Mouse (Mus musculus) spleen, postnatal 0 days (tissue): ENCODE results near the gene Esd. TPM values are rescaled to one million over a fixed set of nuclear protein-coding genes. Genes with fewer than 3 reads are reported as not detected.

ENCODE experiments used
- polyA plus RNA-seq: library from polyadenylated mRNA; unstranded; fragments of >200 nt; fragmentation: Nextera tagmentation; extraction: Ambion mirVana; gene quantifications from 2 replicates; pipeline ENCODE4 v1.2.1, GENCODE M21; 2015

The Esd gene
- polyA plus RNA-seq: 202 and 215 TPM in 2 replicates

DNA sequence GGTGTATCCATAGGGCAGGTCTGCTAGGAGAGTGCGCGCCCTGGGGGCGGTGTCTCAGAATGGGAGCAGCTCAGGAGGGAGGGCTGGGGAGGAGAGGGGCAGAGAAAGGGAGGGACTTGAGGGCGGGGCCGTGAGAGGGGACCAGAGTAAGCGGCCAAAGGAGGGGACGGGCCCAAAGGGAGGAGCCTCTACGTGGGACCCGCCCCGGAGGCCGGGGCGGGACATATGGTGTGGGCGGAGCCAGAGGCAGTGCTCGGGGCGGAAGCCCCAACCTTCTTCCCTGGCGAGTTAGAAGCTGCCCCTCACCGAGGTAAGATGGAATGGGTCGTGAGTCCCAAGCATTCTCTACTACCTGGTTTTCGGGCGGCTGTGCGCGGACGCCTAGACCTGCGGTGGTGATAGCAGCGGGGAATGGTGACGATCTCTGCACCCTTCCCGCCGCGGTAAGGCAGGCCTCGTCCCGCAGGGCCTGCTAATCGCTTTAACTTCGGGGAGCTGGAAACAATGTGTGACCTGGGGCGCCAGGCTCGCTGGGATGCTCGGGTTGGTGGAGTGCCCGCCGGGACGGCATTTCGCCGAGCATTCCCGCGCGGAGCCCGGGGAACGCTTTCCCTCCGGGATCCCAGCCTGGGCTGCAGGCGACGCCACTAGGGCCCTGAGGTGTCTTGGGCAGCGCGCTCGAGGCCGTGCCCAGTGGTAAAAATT, at the start of gene Esd:
TSS of gene Esd (plus strand) at position 219 of the 705 bp plus-strand sequence.

Other genes starting within 250 kb of the Esd start
- gene Htr2a, start 91.5 kb upstream of the Esd start, polyA plus RNA-seq: 0.41 and 0.46 TPM in 2 replicates
- 7.6 and 8.0 TPM in 2 replicates for gene Lrch1, start 215.6 kb downstream of the Esd start, polyA plus RNA-seq